Mouse (Mus musculus): ENCODE data around the gene Iqcj. TPM values are rescaled to one million over a fixed set of nuclear protein-coding genes. Genes with fewer than 3 reads are reported as not detected.

Iqcj gene
- polyA plus RNA-seq (2012; rRNA removed), result not detected in 2 replicates

DNA sequence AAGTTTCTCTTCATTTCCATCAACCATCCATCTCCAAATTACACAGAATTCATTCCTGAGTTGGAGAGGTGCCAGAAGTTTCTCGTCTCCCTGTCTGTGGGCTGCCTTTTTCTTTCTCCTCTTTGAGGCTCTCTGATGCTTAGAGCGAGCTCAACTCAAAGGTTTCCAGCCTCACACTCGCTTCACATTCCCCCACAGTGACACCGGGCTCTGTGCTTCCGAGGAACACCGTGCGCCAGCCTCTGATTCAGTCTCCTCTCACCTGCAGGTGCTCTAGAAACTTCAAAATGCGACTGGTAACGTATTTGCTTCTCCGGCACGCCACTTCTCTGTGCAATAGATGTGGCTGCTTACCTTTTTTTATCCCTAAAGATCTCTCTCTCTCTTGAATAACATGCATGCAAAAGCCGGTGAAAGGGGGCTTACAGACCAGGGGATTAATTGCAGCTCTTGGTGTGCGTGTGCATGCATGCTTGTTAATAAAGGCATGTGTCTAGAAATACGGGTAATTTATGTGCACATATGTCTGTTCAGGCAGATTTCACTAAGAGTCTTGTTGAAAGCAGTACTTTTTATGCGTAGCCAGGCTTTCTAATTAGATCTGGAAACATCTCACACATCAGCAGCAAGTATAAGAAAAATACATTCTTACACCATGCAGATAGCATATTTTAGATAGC lies at the start of gene Iqcj, which contains the start of gene Iqschfp:
Gene Iqcj (plus strand): TSS at position 195 of the 680 bp plus-strand sequence.
Gene Iqschfp (plus strand): TSS at position 207 of the 680 bp plus-strand sequence.

DNA sequence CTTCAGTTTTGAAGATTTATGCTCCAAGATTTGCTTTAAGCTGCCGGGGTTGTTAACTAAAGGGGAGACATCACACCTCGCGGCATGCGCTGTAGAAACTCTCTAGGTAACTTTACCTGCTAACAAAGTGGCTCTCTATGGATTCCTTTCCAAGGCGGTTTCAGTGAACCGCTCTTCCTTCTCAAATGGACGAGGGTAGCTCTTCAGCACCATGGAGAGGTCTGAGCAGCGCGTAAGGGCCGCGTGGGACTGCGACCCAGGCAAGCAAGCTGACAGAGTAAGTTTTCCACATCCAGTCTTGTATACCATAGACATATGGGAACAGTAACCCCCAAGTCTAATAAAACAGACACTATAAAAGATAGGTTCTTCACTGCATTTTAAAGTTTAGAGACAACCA lies 172.7 kb downstream of the Iqcj start, which contains the start of gene Schip1:
Gene Schip1 (plus strand): TSS at position 72 of the 400 bp plus-strand sequence.

Other genes with a start within 250 kb of the Iqcj start
- gene Iqschfp, start within 50 bp of the Iqcj start, polyA plus RNA-seq (2012; rRNA removed), result 0.27 TPM in 1 of 2 replicates, not detected in the other
- 10.4 and 11.8 TPM in 2 replicates for gene Schip1, start 172.6 kb downstream of the Iqcj start, polyA plus RNA-seq (2012; rRNA removed)

Data from colon, adult 2 months (tissue).